Mouse (Mus musculus) natural killer cell, adult 2 months (primary cell): ENCODE measurements around the gene Uba7.

Experiments used
- DNase-seq, 2 experiments: peaks; one replicate each; pipeline ENCODE4 v3.0.0; 2022; ENCODE audit warnings: low spot score in 2 of 2

The Uba7 gene

DNA sequence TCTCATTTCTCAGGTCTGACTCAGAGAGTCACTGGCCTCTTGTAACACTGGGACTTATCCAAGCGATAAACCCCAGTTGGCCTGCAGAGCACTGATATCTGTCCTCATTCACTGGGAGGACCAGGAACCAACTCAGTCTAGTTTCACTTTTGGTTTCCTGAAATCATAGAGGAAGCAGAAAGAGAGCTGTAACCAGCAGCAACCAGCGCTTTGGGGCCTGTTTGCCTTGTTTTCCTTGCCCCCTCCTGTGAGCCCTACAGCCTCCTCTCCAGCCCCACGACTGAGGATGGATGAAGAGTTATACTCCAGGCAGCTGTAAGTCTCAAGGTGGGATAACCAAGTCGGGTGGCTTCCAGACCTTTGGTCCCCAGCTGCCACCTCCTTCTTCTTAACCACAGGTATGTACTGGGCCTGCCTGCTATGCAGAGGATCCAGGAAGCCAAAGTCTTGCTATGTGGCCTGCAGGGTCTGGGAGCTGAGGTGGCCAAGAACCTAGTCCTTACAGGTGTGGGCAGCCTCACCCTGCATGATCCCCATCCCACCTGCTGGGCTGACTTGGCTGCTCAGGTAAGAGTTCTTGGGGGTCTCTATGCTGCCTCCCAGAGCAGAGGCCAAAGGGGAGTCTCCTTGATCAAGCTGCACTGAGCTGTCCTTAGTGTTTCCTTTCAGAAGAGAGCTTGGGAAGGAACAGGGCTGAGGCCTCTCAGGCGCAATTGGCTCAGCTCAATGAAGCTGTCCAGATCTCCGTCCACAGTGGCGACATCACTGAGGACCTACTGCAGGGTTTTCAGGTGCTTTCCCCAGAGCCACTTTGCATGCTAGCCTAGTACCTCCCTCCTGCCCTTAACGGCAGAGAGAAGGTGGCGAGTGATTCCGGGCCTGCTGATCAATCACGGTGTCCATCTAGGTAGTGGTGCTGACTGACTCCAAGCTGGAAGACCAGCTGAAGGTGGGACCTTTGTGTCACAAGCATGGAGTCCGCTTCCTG is at the start of gene Uba7:
TSS of gene Uba7 (plus strand) at position 107 of the 988 bp plus-strand sequence.
- peak; percentile 44 to 48 for DNase-seq

DNA sequence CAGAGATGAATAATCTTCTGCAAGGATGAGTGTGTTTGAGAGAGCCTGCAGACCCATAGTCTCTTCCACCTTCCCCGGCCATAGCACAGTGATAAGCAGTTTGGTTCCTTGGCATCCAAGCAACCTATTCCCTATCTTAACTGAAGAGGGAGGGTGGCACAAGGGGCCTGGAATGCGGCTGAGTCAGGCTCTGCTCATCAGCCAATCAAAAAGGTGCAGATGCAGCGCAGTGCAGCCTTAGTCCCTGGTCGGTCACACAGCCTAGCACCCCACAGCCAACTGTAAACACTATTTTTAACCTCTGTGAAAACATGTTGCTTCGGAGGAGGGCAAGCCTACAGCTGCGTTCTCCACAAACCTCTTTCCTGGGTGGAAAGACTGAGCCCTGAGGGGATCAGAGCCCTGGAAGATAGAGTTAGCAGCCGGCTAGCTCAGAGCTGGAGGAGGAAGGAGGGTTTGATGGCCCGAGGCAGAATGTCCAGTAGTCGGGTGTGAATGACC is 48.3 kb upstream of the Uba7 start:
- DNase-seq: no peak

DNA sequence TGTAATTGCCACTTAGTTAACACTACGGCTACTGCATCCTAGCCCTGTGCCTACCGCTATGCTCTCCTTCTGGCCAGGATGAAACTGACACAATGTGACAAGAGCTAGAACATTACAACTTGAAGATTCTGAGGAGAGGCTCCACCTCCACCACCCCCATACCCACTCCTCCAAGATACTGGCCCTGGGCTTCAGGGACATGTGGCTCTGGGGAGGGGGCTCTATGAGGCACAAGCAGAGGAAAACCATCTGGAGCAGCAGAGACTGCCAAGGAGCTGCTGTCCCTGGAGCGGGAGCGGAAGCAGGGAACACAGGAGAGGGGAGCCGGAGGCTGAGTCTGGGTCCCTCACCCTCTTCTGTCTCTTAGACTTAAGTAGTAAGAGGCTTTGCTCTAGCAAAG is 47.6 kb upstream of the Uba7 start:
- DNase-seq: no peak

DNA sequence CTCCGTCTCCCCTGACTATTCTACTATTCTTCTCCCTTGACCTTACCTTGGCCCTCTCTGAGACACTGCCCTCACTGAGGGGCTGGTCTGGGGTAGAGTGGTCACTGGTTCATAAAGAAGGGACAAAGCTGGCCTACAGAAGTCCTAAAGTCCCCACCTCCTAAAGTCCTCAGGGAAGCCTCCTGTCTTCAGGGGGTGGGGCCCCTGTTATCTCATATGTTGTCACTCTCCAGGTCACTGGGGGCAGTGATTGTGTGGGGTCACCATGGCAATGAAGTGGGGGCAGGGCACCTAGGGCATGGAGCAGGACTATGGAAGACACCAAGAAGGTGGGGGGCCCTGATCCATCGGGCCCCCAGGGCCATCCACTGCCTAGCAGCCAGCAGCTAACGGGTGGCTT is 47.1 kb upstream of the Uba7 start, which contains the start of gene Actl11:
TSS of gene Actl11 (plus strand) at position 301 of the 400 bp plus-strand sequence.
- DNase-seq: no peak

DNA sequence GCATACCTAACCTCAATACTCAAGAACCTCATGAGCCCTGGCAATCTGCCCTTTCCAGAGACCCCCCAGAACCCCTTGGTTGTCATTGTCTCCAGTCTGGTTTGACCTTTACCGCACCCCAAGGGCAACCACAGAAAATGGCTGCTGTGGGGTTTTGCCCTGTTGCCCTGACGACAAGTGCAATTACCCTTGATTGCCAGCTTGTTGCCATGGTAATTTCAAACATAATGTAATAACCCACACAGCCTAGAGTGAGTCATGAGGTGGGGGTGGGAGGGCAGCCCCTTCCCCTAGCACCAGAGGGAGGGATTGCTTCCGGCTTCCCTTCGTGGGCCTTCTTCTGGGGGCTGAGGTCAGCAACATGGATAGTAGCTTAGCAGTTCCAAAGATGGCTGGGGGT is 43.1 kb upstream of the Uba7 start:
- no peak for DNase-seq

DNA sequence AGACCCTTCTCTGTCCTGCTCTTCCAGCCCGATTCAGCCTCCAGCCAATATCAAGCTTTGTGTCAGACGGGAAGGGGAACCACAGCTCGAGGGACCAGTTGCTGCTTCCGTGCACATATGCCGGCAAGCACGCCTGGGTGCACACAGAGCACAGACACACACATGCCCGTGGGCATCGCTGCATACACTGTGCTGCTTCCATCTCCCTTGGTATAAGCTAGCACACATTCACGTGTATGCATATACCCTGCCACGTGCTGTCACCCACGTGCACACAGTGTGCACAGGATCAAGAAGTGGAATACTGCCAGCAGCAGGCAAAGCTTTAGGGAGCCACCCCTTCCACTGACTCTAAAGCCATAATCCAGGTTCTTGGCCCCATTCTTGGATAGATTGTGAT is 41.2 kb upstream of the Uba7 start:
- DNase-seq: no peak

DNA sequence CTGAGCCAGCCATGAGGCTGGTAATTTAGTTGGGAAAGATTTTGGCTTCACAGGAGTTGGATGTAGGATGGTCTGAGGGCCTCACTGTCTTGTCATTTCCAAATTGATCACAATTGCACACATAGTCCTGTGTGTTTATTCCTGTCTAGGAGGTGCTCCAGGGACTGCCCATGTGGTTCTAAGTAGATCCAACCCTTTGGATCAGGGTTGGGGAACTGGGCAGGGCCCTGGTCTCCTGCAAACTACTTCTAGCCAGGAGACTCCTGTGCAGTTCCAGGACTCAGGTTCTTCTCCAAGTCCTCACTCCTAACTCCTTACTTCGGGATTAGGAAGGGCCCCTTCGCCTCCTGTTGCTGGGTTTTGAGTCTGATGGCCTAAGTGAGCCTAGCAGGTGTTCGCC is 39.9 kb upstream of the Uba7 start, which contains the start of gene Camkv:
TSS of gene Camkv (plus strand) at position 301 of the 400 bp plus-strand sequence.
- DNase-seq: no peak

DNA sequence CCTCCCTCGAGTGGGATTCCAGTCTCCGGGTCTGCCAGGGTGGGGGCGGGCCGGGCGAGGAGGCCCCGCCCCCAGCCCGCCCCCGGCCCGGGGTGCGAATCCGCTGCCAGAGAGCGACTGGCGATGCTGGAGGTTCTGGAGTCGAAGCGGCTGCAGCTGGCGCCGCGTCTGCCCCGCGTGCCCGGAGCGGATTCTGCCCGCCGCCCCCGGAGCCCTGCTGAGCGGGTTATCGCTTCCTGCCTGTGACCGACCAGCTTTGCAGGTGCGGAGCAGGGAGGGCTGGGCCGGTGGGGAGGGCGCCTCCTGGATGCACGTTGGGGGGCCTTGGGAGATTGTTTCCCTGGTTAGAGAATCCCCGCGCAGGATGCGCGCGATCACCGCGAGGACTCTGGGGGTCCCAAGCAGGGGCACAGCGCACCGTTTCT is 39.5 kb upstream of the Uba7 start:
- DNase-seq: peak in 1 of 2 experiments; percentile 13

DNA sequence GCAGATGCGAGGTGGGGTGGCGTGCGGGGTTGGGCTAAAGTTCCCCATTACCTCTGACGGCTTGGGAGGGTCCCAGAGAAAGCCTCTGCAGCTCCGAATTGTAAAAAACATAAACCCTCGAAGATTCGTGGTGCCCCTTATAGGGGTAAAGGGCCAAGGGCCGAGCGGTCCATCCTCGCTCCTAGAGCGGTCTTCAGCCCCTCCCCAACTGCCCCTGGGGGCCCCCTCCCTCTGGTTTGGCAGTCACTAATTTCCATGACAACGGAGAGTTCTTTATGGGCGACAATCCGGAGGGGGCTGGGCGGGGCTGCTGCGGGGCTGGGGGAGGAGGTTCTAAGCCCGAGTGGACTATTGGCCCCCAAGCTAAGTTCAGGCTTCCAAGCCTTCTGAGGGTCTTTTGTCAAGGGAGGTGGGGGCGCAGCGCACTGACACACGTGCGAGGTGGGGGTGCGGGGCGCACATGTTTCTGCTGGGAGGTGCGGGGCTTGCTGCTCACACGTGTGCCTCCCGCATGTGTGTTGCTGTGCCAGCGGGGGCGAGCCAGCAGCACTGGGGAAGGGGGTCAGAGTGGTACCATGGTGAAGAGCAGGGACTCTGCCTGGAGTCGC is 39.0 kb upstream of the Uba7 start:
- no peak for DNase-seq

DNA sequence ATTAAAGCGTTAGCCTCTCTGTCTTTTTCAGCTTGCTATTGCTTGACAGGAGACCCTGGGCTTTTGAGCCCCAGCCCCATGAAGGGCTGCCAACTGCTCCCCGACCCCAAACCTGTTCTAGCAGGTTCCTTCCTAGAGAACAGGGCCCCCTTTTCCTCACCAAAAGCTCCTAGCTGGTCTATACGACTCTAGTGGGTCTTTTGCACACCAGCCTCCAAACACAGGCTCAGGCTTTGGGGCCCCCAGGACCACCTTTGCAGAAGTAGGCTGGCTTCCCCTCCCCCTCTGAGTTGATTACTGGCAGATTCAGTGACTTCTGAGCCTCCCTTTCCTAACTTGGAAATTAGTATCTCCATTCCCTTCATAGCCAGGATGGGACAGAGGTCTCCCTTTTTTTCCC is 38.5 kb upstream of the Uba7 start:
- DNase-seq: no peak

DNA sequence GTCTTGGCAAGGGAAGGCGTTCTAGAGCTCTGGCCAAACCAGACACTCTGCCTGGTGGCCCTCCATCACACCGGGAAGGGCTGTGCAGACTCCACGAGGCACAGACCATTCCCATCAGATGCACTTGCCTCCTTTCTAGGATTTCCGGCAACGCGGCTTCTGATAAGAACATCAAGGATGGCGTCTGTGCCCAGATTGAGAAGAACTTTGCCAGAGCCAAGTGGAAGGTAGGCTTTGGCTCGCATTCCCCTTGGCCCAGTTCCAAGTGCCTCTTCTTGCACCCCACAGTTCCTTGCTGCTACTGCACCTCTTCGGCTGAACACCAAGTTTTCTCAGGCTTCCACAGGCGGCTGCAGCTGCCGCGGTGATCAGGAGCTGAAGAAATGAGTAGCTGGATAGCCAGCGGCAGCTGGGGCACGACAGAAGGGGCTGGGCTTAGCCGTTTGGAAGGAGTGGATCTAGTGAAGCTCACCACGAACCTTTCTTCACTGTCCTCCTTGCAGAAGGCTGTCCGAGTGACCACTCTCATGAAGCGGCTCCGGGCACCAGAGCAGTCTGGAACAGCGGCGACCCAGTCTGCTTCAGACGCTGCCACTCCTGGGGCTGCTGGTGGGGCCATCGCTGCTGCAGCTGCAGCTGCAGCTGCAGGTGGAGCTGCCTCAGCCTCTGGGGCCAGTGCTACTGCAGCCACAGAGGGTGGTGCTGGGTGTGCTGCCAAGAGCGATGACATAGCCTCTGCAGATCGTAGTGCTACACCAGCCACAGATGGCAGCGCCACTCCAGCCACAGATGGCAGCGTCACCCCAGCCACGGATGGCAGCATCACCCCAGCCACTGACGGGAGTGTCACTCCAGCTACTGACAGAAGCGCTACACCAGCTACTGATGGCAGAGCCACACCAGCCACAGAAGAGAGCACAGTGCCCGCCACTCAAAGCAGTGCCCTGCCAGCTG is 27.8 kb upstream of the Uba7 start:
- DNase-seq: no peak

DNA sequence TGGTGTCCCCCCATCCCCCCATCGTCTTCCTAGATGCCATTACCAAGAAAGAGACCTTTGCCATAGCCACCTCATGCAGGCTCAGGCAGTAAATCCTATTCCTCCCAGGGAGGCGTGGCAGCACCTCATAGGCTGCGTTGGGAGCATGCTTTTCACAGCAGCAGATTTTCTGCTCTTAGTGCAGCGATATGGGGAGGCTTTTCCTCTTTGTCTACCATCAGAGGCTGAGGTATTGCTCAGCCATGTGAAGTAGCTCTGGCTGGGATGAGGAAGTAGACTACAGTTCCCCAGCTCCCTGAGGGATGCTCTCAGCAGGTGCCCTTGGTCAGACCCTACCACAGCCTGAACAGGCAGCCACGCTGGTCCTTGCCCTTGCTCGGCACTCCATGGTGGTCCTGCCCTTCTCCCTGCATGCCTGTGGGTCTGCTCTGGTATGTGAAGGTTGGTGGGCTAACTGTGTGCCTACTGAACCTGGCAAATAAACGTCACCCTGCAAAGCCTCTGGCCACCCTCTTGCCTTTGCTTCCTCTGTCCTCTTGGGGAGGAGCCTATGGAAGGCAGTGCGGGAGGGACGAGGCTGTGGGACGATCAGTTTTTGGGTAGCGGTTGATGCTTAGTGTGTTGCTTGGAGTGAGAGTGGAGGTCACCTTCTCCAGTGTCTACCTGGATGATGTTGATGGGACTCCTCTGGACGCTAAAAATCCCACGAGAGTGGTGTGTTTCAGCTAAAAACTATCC is 26.0 kb upstream of the Uba7 start:
- DNase-seq: no peak

DNA sequence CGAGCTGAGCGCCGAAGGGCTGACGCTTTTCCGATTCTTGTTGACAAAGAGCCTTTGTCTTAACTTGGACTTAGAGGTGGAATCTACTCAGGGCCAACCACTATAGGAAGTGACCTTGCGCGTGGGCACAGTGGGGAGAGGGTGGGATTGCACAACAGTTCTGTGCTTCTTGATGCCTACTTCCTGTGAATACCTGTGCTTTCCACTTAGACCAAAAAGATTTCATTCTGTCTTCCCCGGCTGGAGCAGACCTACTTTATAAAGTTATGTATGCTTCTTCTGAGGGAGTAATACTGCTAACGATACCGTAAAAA is 25.4 kb upstream of the Uba7 start, which contains the start of gene Traip:
TSS of gene Traip (plus strand) at position 215 of the 314 bp plus-strand sequence.
- no peak for DNase-seq

DNA sequence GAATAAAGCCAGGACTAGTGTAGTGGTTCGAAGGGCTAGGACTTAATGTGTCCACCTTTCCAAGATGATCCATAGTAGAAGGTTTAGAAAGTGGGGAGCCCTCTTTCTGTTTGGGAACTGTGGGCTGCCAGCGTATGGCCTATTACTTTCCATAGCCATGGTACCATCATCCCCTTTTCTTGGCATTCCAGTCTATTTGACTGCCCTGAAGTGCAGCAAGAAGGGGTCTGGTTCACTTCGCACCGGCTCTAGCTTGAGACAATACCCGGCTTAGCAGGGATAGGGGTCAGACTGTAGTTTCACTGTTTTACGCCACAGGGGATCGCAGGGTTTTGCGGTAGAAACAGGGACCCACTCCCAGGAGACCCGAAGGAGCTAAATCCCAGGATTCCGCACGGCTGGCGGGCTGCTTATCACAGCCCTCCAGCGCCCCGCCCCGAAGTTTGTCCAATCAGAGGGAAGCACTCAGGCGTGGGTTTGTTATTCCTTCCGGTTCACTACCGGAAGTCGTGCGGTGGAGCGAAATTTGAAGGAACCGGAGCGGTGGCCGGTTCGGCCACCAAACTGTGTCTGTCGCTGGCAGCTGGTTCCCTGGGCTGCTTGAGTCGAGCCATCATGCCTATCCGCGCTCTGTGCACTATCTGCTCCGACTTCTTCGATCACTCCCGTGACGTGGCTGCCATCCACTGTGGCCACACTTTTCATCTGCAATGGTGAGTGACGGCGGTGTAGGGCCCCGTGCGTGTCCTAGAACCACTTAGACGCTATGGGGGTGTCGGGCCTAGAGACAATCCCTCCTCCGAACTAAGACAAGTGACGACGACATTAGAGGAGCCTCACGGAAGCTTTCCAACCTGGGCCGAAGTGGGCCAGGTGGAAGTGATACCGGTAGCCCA is 24.6 kb upstream of the Uba7 start:
- peak; percentile 78 to 80 for DNase-seq

DNA sequence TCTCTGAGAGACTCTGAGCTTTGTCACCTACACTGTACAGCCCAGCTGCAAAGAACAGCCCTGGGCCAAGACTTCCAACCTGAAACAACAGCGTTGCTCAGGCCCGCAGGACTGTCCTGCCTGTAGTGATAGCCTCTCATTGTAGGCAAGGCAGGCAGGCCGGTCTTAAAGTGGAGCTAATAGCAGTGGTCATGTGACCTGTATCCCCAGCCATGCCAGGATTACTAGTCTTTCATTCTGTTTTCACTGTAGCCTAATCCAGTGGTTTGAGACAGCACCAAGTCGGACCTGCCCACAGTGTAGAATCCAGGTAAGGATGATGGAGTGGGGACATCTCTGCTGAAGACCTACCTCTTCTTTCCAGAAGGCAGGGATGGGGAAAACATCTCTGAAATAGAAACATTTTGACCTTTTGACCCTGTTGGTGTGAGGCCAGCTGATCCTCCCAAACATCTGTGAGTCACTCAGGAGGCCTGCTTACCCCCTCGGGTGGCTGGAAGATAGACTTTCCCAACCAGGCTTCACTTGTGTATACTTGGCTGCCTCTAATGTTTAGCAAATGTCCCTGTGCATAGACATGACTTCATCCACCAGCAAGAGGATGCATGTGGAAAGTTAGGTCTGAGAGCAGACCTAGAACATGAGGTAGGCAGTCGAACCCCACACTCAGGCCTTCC is 19.6 kb upstream of the Uba7 start:
- DNase-seq: no peak

DNA sequence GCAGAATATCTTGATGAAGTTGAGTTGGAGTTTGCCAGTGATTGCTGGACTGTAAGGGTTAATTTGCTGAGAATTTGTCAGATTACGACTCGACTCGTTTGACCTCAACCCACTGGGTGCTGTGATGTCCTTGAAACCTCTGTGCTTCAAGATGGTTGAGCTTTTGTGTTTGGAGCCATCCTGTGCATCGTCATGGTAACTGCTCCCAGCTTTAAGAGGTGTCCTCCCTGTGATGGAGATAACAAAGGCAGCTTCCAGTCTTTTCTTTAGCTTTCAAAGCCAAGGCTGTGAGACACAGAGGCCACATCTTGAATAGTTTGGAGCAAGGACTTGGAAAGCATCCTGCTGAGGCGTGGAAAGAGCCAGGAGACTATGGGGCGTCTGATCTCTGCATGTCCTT is 18.2 kb upstream of the Uba7 start:
- no peak for DNase-seq

DNA sequence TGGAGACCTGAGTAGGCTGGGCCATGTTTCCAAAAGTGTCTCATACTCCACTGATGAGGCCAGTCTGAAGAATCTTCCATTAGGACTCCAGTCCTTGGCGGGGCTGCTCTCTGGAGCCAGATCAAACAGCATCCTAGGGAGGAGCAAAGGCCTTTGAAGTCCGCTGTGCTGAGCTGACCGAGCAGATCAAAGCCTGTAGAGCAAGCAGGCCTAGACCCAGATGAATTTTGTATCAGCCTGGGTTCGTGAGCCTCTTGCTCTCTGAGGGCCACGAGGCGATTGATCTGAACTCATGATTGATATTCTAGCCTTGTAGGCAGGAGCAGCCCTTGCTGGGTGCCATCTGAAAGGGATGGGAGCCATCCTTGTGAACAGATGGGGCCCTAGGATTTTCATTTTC is 15.4 kb upstream of the Uba7 start:
- DNase-seq: no peak

DNA sequence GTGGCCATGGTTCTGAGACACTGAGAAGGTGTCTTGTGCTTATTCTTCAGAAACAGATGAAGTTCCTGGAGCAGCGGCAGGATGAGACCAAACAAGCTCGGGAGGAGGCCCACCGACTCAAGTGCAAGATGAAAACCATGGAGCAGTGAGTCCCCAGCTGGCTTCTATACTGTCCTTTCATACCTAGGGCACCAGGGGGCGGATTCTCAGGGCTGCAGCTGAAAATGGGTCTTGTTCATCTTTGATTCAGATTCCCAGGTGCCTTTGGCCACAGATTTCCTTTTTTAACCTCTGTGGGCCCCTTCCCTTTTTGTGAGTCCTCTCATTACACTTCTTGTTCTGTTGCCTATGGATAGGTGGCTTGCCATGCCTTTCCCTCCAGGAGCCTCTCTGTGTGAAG is 14.4 kb upstream of the Uba7 start:
- no peak for DNase-seq

DNA sequence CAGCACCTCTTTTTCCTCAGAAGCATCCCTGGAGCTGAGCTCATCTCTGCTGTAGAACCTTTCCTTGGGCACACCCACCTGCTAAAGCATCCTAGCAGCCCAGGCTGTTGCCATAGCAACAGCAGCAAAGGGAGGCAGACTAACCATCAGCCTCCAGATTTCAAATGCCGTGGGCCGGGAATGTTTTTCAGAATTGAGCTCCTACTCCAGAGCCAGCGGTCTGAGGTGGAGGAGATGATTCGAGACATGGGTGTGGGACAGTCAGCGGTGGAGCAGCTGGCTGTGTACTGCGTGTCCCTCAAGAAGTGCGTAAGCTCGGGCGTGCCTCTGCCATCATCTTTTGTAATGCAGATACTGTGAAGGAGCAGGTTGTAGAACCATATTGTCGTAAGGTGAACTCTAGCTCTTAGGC is 13.9 kb upstream of the Uba7 start:
- no peak for DNase-seq
